Mouse (Mus musculus) limb, embryonic 15.5 days (tissue): ENCODE measurements at regions not wholly inside any gene's neighbourhood (a gene's known extent, or its start where the extent isn't known, plus 50 kb on each side); places are given as distances from the start of the nearest gene placed in this dataset.

Experiments used
- ATAC-seq: fragments of 200-750 bp; cut with Nextera tagmentation; 2 replicates; pipeline ENCODE4 v1.8.0; 2017; ENCODE audit warnings: low read depth, moderate TSS enrichment; ENCODE audit not compliant: insufficient number of reproducible peaks, low FRiP score, low TSS enrichment
- H3K27ac ChIP-seq: fragments of 300-500 bp; sonication (generic); 2 replicates; pipeline ENCODE4 v1.5.1; 2015; ENCODE audit warnings: moderate library complexity, mild to moderate bottlenecking, inconsistent platforms
- H3K27me3 ChIP-seq: fragments of 300-500 bp; sonication (generic); 2 replicates; pipeline ENCODE4 v1.6.1; 2015; ENCODE audit warnings: inconsistent platforms
- H3K36me3 ChIP-seq: fragments of 300-500 bp; sonication (generic); 2 replicates; pipeline ENCODE4 v1.6.1; 2015; ENCODE audit warnings: inconsistent platforms
- H3K4me1 ChIP-seq: fragments of 300-500 bp; sonication (generic); 2 replicates; pipeline ENCODE4 v1.6.1; 2015; ENCODE audit warnings: inconsistent platforms
- H3K4me2 ChIP-seq: fragments of 300-500 bp; sonication (generic); 2 replicates; pipeline ENCODE4 v1.6.1; 2015; ENCODE audit warnings: mild to moderate bottlenecking, inconsistent platforms
- H3K4me3 ChIP-seq: fragments of 300-500 bp; sonication (generic); 2 replicates; pipeline ENCODE4 v1.5.1; 2015; ENCODE audit warnings: mild to moderate bottlenecking, inconsistent platforms
- H3K9ac ChIP-seq: fragments of 300-500 bp; sonication (generic); 2 replicates; pipeline ENCODE4 v1.6.1; 2015; ENCODE audit warnings: inconsistent platforms
- H3K9me3 ChIP-seq: fragments of 300-500 bp; sonication (generic); 2 replicates; pipeline ENCODE4 v1.6.1; 2016; ENCODE audit warnings: inconsistent platforms
- WGBS: fragments of 180-500 bp; shearing (Covaris S2); methylation state at CpG from one replicate; pipeline ENCODE4 v1.1.7; 2015; 5-methylcytosine and 5-hydroxymethylcytosine counted together

GRCm38 (mm10) chr14:105503806-105504205, 245.4 kb downstream of the Ndfip2 start:
- no peak overlapping the region for H3K4me2 ChIP-seq
- no peaks in the 10 kb centered on the region for H3K36me3 ChIP-seq
- WGBS: 68% methylated on average over 5 of the region's 5 CpGs
- H3K27ac ChIP-seq: no peak overlapping the region
- H3K27me3 ChIP-seq: no peaks in the 10 kb centered on the region
- H3K4me3 ChIP-seq: no peak overlapping the region
- H3K4me1 ChIP-seq: peaks cover 20% of the 10 kb centered on the region
- no peak for ATAC-seq
- H3K9ac ChIP-seq: no peak overlapping the region
- no peaks in the 10 kb centered on the region for H3K9me3 ChIP-seq

GRCm38 (mm10) chr14:105502633-105502975, 244.2 kb downstream of the Ndfip2 start:
- no peak overlapping the region for H3K27ac ChIP-seq
- no peaks in the 10 kb centered on the region for H3K27me3 ChIP-seq
- WGBS: 43% methylated on average over 11 of the region's 11 CpGs
- H3K4me1 ChIP-seq: peaks cover 26% of the 10 kb centered on the region
- no peak overlapping the region for H3K4me3 ChIP-seq
- no peak for ATAC-seq
- H3K9ac ChIP-seq: no peak overlapping the region
- no peak overlapping the region for H3K4me2 ChIP-seq
- H3K9me3 ChIP-seq: no peaks in the 10 kb centered on the region
- no peaks in the 10 kb centered on the region for H3K36me3 ChIP-seq

GRCm38 (mm10) chr14:105501792-105502632, 243.6 kb downstream of the Ndfip2 start:
- Histone ChIP-seq H3K4me2 (peak overlapping the region; percentile 24), H3K9ac (no peak overlapping the region), H3K36me3 (no peaks in the 10 kb centered on the region), H3K4me3 (no peak overlapping the region), H3K27ac (no peak overlapping the region), H3K27me3 (no peaks in the 10 kb centered on the region), H3K4me1 (peaks cover 26% of the 10 kb centered on the region), H3K9me3 (no peaks in the 10 kb centered on the region)
- 15% methylated on average over 21 of the region's 21 CpGs for WGBS
- no peak for ATAC-seq

GRCm38 (mm10) chr14:105500966-105501741, 242.8 kb downstream of the Ndfip2 start:
- Histone ChIP-seq H3K4me1 (peaks cover 26% of the 10 kb centered on the region), H3K9ac (no peak overlapping the region), H3K27ac (no peak overlapping the region), H3K4me2 (peak overlapping the region; percentile 24), H3K36me3 (no peaks in the 10 kb centered on the region), H3K9me3 (no peaks in the 10 kb centered on the region), H3K4me3 (no peak overlapping the region), H3K27me3 (no peaks in the 10 kb centered on the region)
- WGBS: 21% methylated on average over 21 of the region's 21 CpGs
- no peak for ATAC-seq

- Histone ChIP-seq H3K36me3 (no peaks in the 10 kb centered on the region), H3K4me2 (0 out of 2 replicates have a peak overlapping the region, but pooled peaks have one; percentile 2), H3K4me1 (peaks cover 26% of the 10 kb centered on the region), H3K9ac (no peak overlapping the region), H3K27me3 (no peaks in the 10 kb centered on the region), H3K9me3 (no peaks in the 10 kb centered on the region), H3K27ac (no peak overlapping the region), H3K4me3 (no peak overlapping the region)
- ATAC-seq: no peak
- 34% methylated on average over 15 of the region's 15 CpGs for WGBS
These were observed 241.0 kb downstream of the Ndfip2 start for GRCm38 (mm10) chr14:105499319-105499895.

- no peaks in the 10 kb centered on the region for H3K9me3 ChIP-seq
- 48% methylated on average over 10 of the region's 10 CpGs for WGBS
- H3K27me3 ChIP-seq: no peaks in the 10 kb centered on the region
- no peak for ATAC-seq
- no peak overlapping the region for H3K9ac ChIP-seq
- H3K4me2 ChIP-seq: no peak overlapping the region
- no peak overlapping the region for H3K27ac ChIP-seq
- H3K4me1 ChIP-seq: peaks cover 26% of the 10 kb centered on the region
- no peak overlapping the region for H3K4me3 ChIP-seq
- no peaks in the 10 kb centered on the region for H3K36me3 ChIP-seq
These were observed 240.0 kb downstream of the Ndfip2 start for GRCm38 (mm10) chr14:105498155-105498906.

- 18% methylated on average over 2 of the region's 2 CpGs for WGBS
- Histone ChIP-seq H3K4me3 (no peak overlapping the region), H3K36me3 (no peaks in the 10 kb centered on the region), H3K27me3 (no peaks in the 10 kb centered on the region), H3K9ac (no peak overlapping the region), H3K4me1 (peaks cover 11% of the 10 kb centered on the region), H3K27ac (no peak overlapping the region), H3K9me3 (no peaks in the 10 kb centered on the region), H3K4me2 (no peak overlapping the region)
- ATAC-seq: no peak
These were observed 236.8 kb downstream of the Ndfip2 start for GRCm38 (mm10) chr14:105495161-105495560.

GRCm38 (mm10) chr14:105494415-105494814, 236.0 kb downstream of the Ndfip2 start:
- Histone ChIP-seq H3K4me1 (peaks cover 9% of the 10 kb centered on the region), H3K4me3 (no peak overlapping the region), H3K36me3 (no peaks in the 10 kb centered on the region), H3K4me2 (no peak overlapping the region), H3K27me3 (no peaks in the 10 kb centered on the region), H3K9ac (no peak overlapping the region), H3K27ac (no peak overlapping the region), H3K9me3 (no peaks in the 10 kb centered on the region)
- 87% methylated on average over 3 of the region's 3 CpGs for WGBS
- ATAC-seq: no peak

- Histone ChIP-seq H3K9me3 (no peaks in the 10 kb centered on the region), H3K4me3 (no peak overlapping the region), H3K36me3 (no peaks in the 10 kb centered on the region), H3K27ac (no peak overlapping the region), H3K4me2 (no peak overlapping the region), H3K9ac (no peak overlapping the region), H3K27me3 (no peaks in the 10 kb centered on the region), H3K4me1 (no peaks in the 10 kb centered on the region)
- no peak for ATAC-seq
- WGBS: 63% methylated on average over 3 of the region's 3 CpGs
These were observed 231.8 kb downstream of the Ndfip2 start for GRCm38 (mm10) chr14:105490158-105490557.

GRCm38 (mm10) chr14:105483352-105484083, 225.1 kb downstream of the Ndfip2 start:
- 16% methylated on average over 21 of the region's 21 CpGs for WGBS
- Histone ChIP-seq H3K4me3 (peak overlapping the region; percentile 29), H3K36me3 (no peaks in the 10 kb centered on the region), H3K9me3 (no peaks in the 10 kb centered on the region), H3K27me3 (no peaks in the 10 kb centered on the region), H3K9ac (no peak overlapping the region), H3K4me1 (peaks cover 14% of the 10 kb centered on the region), H3K4me2 (peak overlapping the region; percentile 47), H3K27ac (peak overlapping the region; percentile 27; the same call in 1 of the 2 replicates)
- peak; percentile 35; the same call in 1 of the 2 replicates for ATAC-seq
